Mouse (Mus musculus) midbrain, postnatal 0 days (tissue): ENCODE measurements around the gene Ttc7. TPM values are rescaled to one million over a fixed set of nuclear protein-coding genes. Genes with fewer than 3 reads are reported as not detected.

Experiments used
- ATAC-seq: fragments of 200-750 bp; cut with Nextera tagmentation; 2 replicates; pipeline ENCODE4 v1.8.0; 2017; ENCODE audit warnings: moderate number of reproducible peaks, mild to moderate bottlenecking, moderate TSS enrichment, moderate library complexity; ENCODE audit not compliant: low FRiP score
- DNase-seq: peaks from one replicate; pipeline ENCODE4 v3.0.0-alpha.2; 2015; ENCODE audit warnings: low spot score
- H3K27ac ChIP-seq: fragments of 300-500 bp; sonication (generic); 2 replicates; pipeline ENCODE4 v1.5.1; 2014; ENCODE audit warnings: low read depth, mild to moderate bottlenecking, low read length, mixed read lengths
- H3K27me3 ChIP-seq: fragments of 300-500 bp; sonication (generic); 2 replicates; pipeline ENCODE4 v1.6.1; 2014; ENCODE audit warnings: low read length, control low read depth, mixed read lengths; ENCODE audit not compliant: insufficient read depth
- H3K36me3 ChIP-seq: fragments of 300-500 bp; sonication (generic); 2 replicates; pipeline ENCODE4 v1.6.1; 2014; ENCODE audit warnings: low read length, control low read depth, mixed read lengths; ENCODE audit not compliant: insufficient read depth
- H3K4me1 ChIP-seq: fragments of 300-500 bp; sonication (generic); 2 replicates; pipeline ENCODE4 v1.6.1; 2014; ENCODE audit warnings: mild to moderate bottlenecking, control low read depth, antibody characterized with exemption, low read length, mixed read lengths; ENCODE audit not compliant: insufficient read depth
- H3K4me2 ChIP-seq: fragments of 300-500 bp; sonication (generic); 2 replicates; pipeline ENCODE4 v1.6.1; 2014; ENCODE audit warnings: low read depth, mild to moderate bottlenecking, low read length, mixed read lengths; ENCODE audit not compliant: poor library complexity, severe bottlenecking
- H3K4me3 ChIP-seq: fragments of 300-500 bp; sonication (generic); 2 replicates; pipeline ENCODE4 v1.5.1; 2014; ENCODE audit warnings: low read depth, mild to moderate bottlenecking, low read length, moderate library complexity
- H3K9ac ChIP-seq: fragments of 300-500 bp; sonication (generic); replicated peaks from 2 replicates; pipeline ENCODE4 v1.6.1; 2014; ENCODE audit warnings: mild to moderate bottlenecking, low read length, moderate library complexity, mixed read lengths; ENCODE audit not compliant: poor library complexity, severe bottlenecking
- H3K9me3 ChIP-seq: fragments of 300-500 bp; sonication (generic); 2 replicates; pipeline ENCODE4 v1.6.1; 2016; ENCODE audit warnings: low read length, control low read depth
- CTCF ChIP-seq: IDR thresholded peaks from 2 replicates; pipeline ENCODE4 v1.5.1; 2016; ENCODE audit warnings: antibody characterized with exemption, mild to moderate bottlenecking
- WGBS: fragments of 180-500 bp; shearing (Covaris S2); extraction: QIAGEN DNeasy Blood & Tissue Kit; methylation state at CpG from one replicate; pipeline ENCODE4 v1.1.7; 2014; 5-methylcytosine and 5-hydroxymethylcytosine counted together
- polyA plus RNA-seq: library from polyadenylated mRNA; unstranded; fragments of >200 nt; fragmentation: Nextera tagmentation; extraction: Ambion mirVana; gene quantifications from 2 replicates; pipeline ENCODE4 v1.2.1, GENCODE M21; 2015
- total RNA-seq: library from RNA; depleted of rRNA; stranded (reverse); fragments of >200 nt; gene quantifications from 2 replicates; pipeline ENCODE4 v1.2.3, GENCODE M21; 2014

Gene Ttc7
- total and polyA plus RNA-seq, 2 experiments from 2014 or later, result 5.3 to 11.1 TPM

DNA sequence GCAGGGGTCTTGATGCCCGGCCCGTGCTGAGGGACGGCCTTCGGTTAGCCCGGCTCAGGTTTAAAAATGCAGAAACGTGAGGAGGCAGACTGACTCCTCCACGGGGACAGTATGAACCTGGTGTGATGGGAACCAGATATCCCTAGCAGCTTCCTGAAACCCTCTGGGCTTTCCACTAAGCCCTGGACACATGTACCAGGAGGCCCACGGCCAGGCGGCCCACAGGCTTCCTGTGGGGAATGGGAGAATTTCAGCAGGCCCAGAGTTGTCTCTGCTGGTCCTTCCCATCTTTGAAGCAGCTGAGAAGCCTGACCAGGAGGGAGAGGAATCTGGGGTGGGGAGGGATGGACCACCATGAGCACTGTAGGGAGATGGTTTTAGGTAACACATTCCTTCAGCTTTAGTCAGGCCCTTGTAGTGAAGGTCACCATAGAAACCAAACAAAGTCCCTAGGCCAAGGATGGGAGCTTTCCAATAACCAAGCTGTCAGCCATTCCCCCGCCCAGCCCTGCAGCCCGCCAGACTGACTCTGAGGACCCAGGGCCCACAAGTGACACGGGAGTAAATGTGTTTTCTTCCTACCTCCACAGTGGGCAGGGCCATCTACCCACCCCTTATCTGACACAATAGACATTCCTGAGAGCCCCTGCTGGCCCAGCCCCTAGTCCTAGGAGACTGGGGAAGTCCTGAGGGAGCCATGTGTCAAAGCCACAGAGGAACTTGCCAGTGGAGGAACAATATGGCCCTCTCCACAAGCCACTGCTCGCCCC is 68.0 kb downstream of the Ttc7 start:
- no peak for ATAC-seq
- H3K4me2 ChIP-seq, result no peak overlapping the region
- 57% methylated on average over 13 of the region's 13 CpGs for WGBS
- no peak overlapping the region for H3K4me3 ChIP-seq
- H3K36me3 ChIP-seq, result no peaks in the 10 kb centered on the region
- no peak overlapping the region for H3K9ac ChIP-seq
- H3K4me1 ChIP-seq, result peaks cover 11% of the 10 kb centered on the region; the same call in 1 of the 2 replicates
- H3K27ac ChIP-seq, result no peak overlapping the region
- no peaks in the 10 kb centered on the region for H3K9me3 ChIP-seq
- DNase-seq, result no peak
- TF ChIP-seq CTCF, result no peak
- no peaks in the 10 kb centered on the region for H3K27me3 ChIP-seq

DNA sequence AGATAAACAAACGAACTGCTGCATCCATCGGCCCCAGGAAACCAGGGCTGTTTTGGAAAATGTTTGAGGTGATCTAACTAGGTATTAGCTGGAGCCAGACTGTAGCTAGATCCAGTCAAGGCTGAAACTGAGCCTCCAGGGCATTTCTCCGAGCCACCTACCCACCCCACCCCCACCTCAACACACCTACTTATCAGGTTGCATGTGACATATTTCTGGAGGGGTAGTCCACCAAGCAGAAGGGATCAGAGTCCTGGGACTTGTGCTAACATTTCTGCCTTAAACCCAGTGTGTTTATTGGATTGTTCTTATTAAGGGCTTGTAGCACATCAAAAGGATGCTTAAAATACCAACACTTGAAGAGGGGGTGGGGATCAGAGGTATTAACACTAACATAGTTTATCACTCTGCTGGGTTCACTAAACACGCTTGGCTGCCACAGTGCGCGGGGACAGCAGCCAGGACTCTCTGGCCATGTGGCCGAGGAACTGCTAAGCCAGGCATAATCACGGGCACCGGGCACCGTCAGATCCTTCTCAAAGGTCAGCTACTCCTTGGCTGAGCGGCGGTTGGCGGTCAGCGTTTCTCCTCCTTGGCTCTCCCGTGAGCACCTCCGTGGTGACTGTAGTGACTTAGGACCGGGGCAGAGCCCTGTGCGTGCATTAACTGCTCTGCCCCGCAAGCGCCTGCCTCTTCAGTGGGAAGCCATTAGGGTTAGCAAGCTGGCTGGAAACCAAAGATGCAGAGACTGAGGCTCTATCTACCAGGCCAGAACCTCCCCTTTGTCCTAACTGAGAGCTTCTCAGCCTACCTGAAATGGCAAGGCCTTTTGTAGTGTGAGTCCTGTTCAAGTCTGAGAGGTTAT is 68.8 kb downstream of the Ttc7 start:
- H3K27me3 ChIP-seq, result no peaks in the 10 kb centered on the region
- H3K9ac ChIP-seq, result no peak overlapping the region
- no peaks in the 10 kb centered on the region for H3K9me3 ChIP-seq
- H3K27ac ChIP-seq, result no peak overlapping the region
- no peak overlapping the region for H3K4me2 ChIP-seq
- no peak for TF ChIP-seq CTCF
- DNase-seq (no peak), ATAC-seq (no peak)
- H3K4me3 ChIP-seq, result no peak overlapping the region
- H3K4me1 ChIP-seq, result peaks cover 11% of the 10 kb centered on the region; the same call in 1 of the 2 replicates
- WGBS, result 39% methylated on average over 20 of the region's 20 CpGs
- H3K36me3 ChIP-seq, result no peaks in the 10 kb centered on the region

DNA sequence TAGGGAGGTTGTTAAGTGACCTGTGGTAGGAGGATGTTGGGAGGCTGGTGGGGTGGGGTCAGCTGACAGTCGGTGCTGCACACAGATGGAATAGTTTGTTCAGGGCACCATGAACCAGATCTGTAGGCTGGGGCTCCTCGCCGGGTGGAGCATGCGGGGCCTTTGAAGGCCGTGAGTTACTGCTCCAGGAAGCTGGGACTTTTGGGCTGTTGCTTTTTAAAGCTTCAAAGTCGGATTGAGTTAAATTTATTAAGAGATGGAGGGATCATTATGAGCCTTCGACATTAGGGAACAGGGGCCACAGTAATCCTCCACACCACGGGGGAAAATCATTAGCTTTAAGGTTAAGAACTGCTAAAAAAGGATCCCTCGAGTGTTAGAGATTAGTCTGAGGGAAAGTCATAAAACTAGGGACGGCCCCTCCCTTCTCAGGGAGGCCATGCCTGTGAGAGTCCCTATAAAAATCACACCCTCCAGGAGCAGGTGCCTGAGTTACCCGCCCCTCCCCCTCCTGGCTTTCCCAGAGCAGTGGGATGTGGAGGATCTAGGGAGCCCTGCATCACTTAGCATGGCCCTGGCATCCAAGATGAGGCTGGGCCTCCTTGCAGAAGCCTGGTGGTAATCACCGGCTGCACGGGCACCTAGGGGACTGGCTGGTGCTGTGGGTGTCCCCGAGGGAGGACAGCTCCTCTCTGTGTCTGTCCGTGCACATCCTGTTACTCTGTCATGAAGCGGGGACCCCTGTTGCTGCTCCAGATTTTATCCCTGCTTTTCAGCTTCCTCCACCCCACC is 69.6 kb downstream of the Ttc7 start:
- Histone ChIP-seq H3K9ac (no peak overlapping the region), H3K36me3 (no peaks in the 10 kb centered on the region), H3K4me3 (no peak overlapping the region), H3K4me1 (peaks cover 11% of the 10 kb centered on the region; the same call in 1 of the 2 replicates), H3K9me3 (no peaks in the 10 kb centered on the region), H3K4me2 (no peak overlapping the region), H3K27me3 (no peaks in the 10 kb centered on the region), H3K27ac (no peak overlapping the region)
- ATAC-seq (no peak), DNase-seq (no peak)
- 35% methylated on average over 16 of the region's 16 CpGs for WGBS
- TF ChIP-seq CTCF, result no peak

DNA sequence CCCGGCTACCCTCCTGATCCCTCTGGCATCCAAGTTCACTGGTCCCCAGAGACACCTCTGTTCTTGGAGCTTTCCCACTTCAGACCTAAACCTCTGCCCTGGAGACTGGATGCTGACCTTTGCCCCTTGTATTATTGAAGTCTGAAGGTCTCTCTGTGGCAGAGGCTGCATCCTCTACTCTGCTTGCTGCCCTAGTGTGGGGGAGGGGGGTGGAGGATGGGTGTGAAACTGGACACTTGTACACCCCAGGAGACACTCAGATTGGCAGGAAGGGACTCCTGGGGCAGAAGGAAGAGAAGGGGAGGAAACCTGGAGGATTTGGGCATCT is 70.2 kb downstream of the Ttc7 start:
- no peak overlapping the region for H3K4me2 ChIP-seq
- no peak overlapping the region for H3K4me3 ChIP-seq
- H3K27me3 ChIP-seq, result no peaks in the 10 kb centered on the region
- DNase-seq (no peak), ATAC-seq (no peak)
- H3K4me1 ChIP-seq, result peaks cover 11% of the 10 kb centered on the region; the same call in 1 of the 2 replicates
- no peak overlapping the region for H3K27ac ChIP-seq
- H3K9ac ChIP-seq, result no peak overlapping the region
- 20% methylated on average over 1 of the region's 1 CpGs for WGBS
- no peaks in the 10 kb centered on the region for H3K9me3 ChIP-seq
- no peaks in the 10 kb centered on the region for H3K36me3 ChIP-seq
- TF ChIP-seq CTCF, result no peak

DNA sequence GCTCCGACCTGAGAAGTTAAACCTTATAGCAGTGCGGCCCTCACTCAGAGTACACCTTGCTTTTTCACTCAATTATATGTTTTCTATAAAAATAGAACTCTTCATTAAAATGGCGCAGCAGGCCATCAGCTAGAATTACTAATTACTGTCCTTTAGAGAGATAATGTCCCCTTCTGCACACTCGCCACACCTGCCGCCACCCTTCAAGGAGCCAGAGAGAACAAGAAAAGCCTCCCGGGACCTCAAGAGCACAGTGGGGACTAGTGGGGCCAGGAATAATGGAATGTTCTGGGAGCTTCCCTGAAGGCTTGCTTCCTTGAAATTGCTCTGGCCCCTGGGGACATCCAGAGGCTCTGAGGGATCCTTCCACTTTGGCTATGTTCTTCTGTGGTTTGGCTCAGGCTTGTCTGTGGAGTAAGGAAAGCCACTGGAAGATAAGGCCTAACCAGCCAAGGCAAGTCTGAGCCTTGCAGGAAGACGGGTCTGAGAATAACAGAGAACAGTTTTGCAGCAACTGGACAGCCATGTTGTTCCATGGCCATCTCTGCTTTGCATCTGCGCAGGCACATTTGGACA is 71.1 kb downstream of the Ttc7 start:
- no peak overlapping the region for H3K4me2 ChIP-seq
- ATAC-seq (no peak), DNase-seq (no peak)
- peaks cover 11% of the 10 kb centered on the region; the same call in 1 of the 2 replicates for H3K4me1 ChIP-seq
- H3K27me3 ChIP-seq, result no peaks in the 10 kb centered on the region
- H3K9ac ChIP-seq, result no peak overlapping the region
- H3K27ac ChIP-seq, result no peak overlapping the region
- no peaks in the 10 kb centered on the region for H3K9me3 ChIP-seq
- no peaks in the 10 kb centered on the region for H3K36me3 ChIP-seq
- no peak for TF ChIP-seq CTCF
- WGBS, result 88% methylated on average over 8 of the region's 8 CpGs
- no peak overlapping the region for H3K4me3 ChIP-seq
